Comparison of ENCODE assay signal across 8 mouse cellular contexts in the genomic region with DNA sequence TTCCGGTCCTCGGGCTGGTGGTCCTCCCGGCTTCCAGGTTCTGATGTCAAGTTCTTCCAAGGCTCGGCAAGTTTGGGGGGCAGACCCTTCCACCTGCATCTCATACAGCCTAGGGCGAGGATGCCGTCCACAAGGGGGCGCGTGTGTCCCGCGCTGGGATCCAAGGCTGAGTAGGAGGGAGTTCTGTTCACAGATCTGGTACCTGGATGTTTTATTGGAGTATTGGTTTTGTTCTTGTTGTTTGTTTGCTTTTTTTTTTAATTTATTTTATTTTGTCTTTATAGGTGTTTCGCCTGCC. TPM values are rescaled to one million over a fixed set of nuclear protein-coding genes. Genes with fewer than 3 reads are reported as not detected.
DNase-seq lines count a peak whose midpoint lies in the region; ATAC-seq and TF ChIP-seq lines count a peak whose summit lies in the region.

No protein-coding gene starts in this region.

- WGBS in bone marrow, adult 2 months, result 1% methylated on average over 11 of the region's 11 CpGs
- under 1% methylated on average over 11 of the region's 11 CpGs for WGBS in embryonic facial prominence, embryonic 15.5 days
- WGBS in heart, embryonic 11.5 days (ENCODE audit: insufficient replicate concordance), result under 1% methylated on average over 11 of the region's 11 CpGs
- under 1% methylated on average over 11 of the region's 11 CpGs for WGBS in kidney, embryonic 16.5 days
- under 1% methylated on average over 11 of the region's 11 CpGs for WGBS in liver, adult 2 months

- H3ac ChIP-seq in myocyte (ENCODE audit: control insufficient read depth, insufficient read length), result no peak overlapping the region

- no peak overlapping the region for H3K9ac ChIP-seq in embryonic facial prominence, embryonic 15.5 days
- H3K9ac ChIP-seq in heart, embryonic 11.5 days (ENCODE audit: low read depth, low read length), result no peak overlapping the region
- H3K9ac ChIP-seq in kidney, embryonic 16.5 days (replicated peaks; ENCODE audit: low read length), result no peak overlapping the region
- H3K9ac ChIP-seq in liver, adult 2 months (ENCODE audit: low read depth, low read length), result no peak overlapping the region

- no peaks in the 10 kb centered on the region for H3K9me3 ChIP-seq in embryonic facial prominence, embryonic 15.5 days (replicated peaks)
- no peaks in the 10 kb centered on the region for H3K9me3 ChIP-seq in heart, embryonic 11.5 days (replicated peaks; ENCODE audit: control insufficient read depth, low read length)
- H3K9me3 ChIP-seq in kidney, embryonic 16.5 days (ENCODE audit: low read length), result peaks cover 3% of the 10 kb centered on the region; the same call in 1 of the 2 replicates

- H3K4me3 ChIP-seq in bone marrow, adult 2 months (replicated peaks; ENCODE audit: control insufficient read depth, low read depth, low read length), result peak overlapping the region; percentile 1
- H3K4me3 ChIP-seq in embryonic facial prominence, embryonic 15.5 days (replicated peaks), result peak overlapping the region; percentile 21
- no peak overlapping the region for H3K4me3 ChIP-seq in heart, embryonic 11.5 days (ENCODE audit: low read depth, low read length)
- peak overlapping the region; percentile 33 for H3K4me3 ChIP-seq in kidney, embryonic 16.5 days (ENCODE audit: low read length)
- H3K4me3 ChIP-seq in liver, adult 2 months (ENCODE audit: insufficient read depth, low read depth, low read length), result peak overlapping the region; percentile 3; the same call in 1 of the 2 replicates
- no peak overlapping the region for H3K4me3 ChIP-seq in myocyte

- H3K79me2 ChIP-seq in liver, adult 2 months (ENCODE audit: control insufficient read depth, insufficient read depth, low read length), result no peaks in the 10 kb centered on the region
- H3K79me2 ChIP-seq in myocyte (ENCODE audit: control insufficient read depth, insufficient read depth), result no peaks in the 10 kb centered on the region

- ATAC-seq in embryonic facial prominence, embryonic 15.5 days (ENCODE audit: insufficient number of reproducible peaks, low FRiP score, low TSS enrichment, low read depth), result peak; percentile 72
- 0 out of 2 replicates have a peak, but pooled peaks have one; percentile 37 for ATAC-seq in heart, embryonic 11.5 days (replicated peaks; ENCODE audit: insufficient number of reproducible peaks, low FRiP score, low TSS enrichment)
- peak; percentile 86 for ATAC-seq in kidney, embryonic 16.5 days (ENCODE audit: low FRiP score, low TSS enrichment)

- H3K4me2 ChIP-seq in embryonic facial prominence, embryonic 15.5 days (replicated peaks), result peak overlapping the region; percentile 43
- peak overlapping the region; percentile 42 for H3K4me2 ChIP-seq in heart, embryonic 11.5 days
- H3K4me2 ChIP-seq in kidney, embryonic 16.5 days (replicated peaks; ENCODE audit: low read depth, low read length), result peak overlapping the region; percentile 56
- H3K4me2 ChIP-seq in myocyte (ENCODE audit: low read depth), result peak overlapping the region; percentile 42

- H3K27me3 ChIP-seq in embryonic facial prominence, embryonic 15.5 days, result peaks cover 5% of the 10 kb centered on the region; the same call in 1 of the 2 replicates
- no peaks in the 10 kb centered on the region for H3K27me3 ChIP-seq in heart, embryonic 11.5 days (ENCODE audit: control insufficient read depth, insufficient read depth, low read length)
- no peaks in the 10 kb centered on the region; the same call in 1 of the 2 replicates for H3K27me3 ChIP-seq in kidney, embryonic 16.5 days (ENCODE audit: insufficient read depth, low read length)
- H3K27me3 ChIP-seq in liver, adult 2 months (ENCODE audit: control insufficient read depth, insufficient read depth, low read length), result peaks cover 3% of the 10 kb centered on the region; the same call in 1 of the 2 replicates
- H3K27me3 ChIP-seq in myocyte (ENCODE audit: control insufficient read depth, insufficient read depth, insufficient read length), result no peaks in the 10 kb centered on the region

- H3K36me3 ChIP-seq in embryonic facial prominence, embryonic 15.5 days, result no peaks in the 10 kb centered on the region
- no peaks in the 10 kb centered on the region for H3K36me3 ChIP-seq in heart, embryonic 11.5 days (ENCODE audit: control insufficient read depth, insufficient read depth, low read length)
- H3K36me3 ChIP-seq in kidney, embryonic 16.5 days (ENCODE audit: insufficient read depth, low read length), result no peaks in the 10 kb centered on the region
- no peaks in the 10 kb centered on the region for H3K36me3 ChIP-seq in liver, adult 2 months (ENCODE audit: control insufficient read depth, insufficient read depth, low read length)
- H3K36me3 ChIP-seq in myocyte (ENCODE audit: control insufficient read depth, insufficient read depth), result no peaks in the 10 kb centered on the region

- DNase-seq in A20 (ENCODE audit: low read depth, low spot score), result peak; percentile 88
- DNase-seq in liver, adult 2 months (ENCODE audit: extremely low read depth, low read depth, low spot score), result peak; percentile 26
- DNase-seq in spleen, postnatal 4 days (ENCODE audit: low spot score in 2 of 2), result peak; percentile 80 to 93

- H3K27ac ChIP-seq in bone marrow, adult 2 months (ENCODE audit: control insufficient read depth, insufficient read depth, low read depth, low read length, poor library complexity), result no peak overlapping the region
- no peak overlapping the region for H3K27ac ChIP-seq in embryonic facial prominence, embryonic 15.5 days (replicated peaks)
- no peak overlapping the region for H3K27ac ChIP-seq in heart, embryonic 11.5 days (ENCODE audit: low read depth, low read length)
- H3K27ac ChIP-seq in kidney, embryonic 16.5 days (ENCODE audit: low read length), result no peak overlapping the region
- H3K27ac ChIP-seq in liver, adult 2 months (replicated peaks; ENCODE audit: insufficient read depth, low read depth, low read length), result no peak overlapping the region

- H3K4me1 ChIP-seq in bone marrow, adult 2 months (ENCODE audit: control insufficient read depth, insufficient read depth, low read length), result no peaks in the 10 kb centered on the region; the same call in 1 of the 2 replicates
- peaks cover 10% of the 10 kb centered on the region for H3K4me1 ChIP-seq in embryonic facial prominence, embryonic 15.5 days
- H3K4me1 ChIP-seq in heart, embryonic 11.5 days (ENCODE audit: control insufficient read depth, insufficient read depth, low read length), result no peaks in the 10 kb centered on the region
- 0 out of 2 replicates have a peak, but pooled peaks cover 4% of the 10 kb centered on the region for H3K4me1 ChIP-seq in kidney, embryonic 16.5 days (ENCODE audit: insufficient read depth, low read length)
- H3K4me1 ChIP-seq in liver, adult 2 months (ENCODE audit: control insufficient read depth, insufficient read depth, low read length), result no peaks in the 10 kb centered on the region

- peak; percentile 91 for TF ChIP-seq CTCF in bone marrow, adult 2 months (IDR thresholded peaks at IDR 0.05; ENCODE audit: control insufficient read depth, insufficient read depth, low read length)
- peak; percentile 96 for TF ChIP-seq CTCF in liver, adult 2 months (IDR thresholded peaks at IDR 0.05; ENCODE audit: low read depth, low read length)

- TF ChIP-seq POLR2A in bone marrow, adult 2 months (IDR thresholded peaks at IDR 0.05; ENCODE audit: borderline replicate concordance, control insufficient read depth, low read depth, low read length), result no peak
- TF ChIP-seq POLR2A in liver, adult 2 months (IDR thresholded peaks at IDR 0.05; ENCODE audit: extremely low read depth, insufficient read depth, low read length), result no peak
- TF ChIP-seq POLR2A in myocyte (IDR thresholded peaks at IDR 0.05; ENCODE audit: insufficient read length, low read depth), result no peak

RNA-seq across cellular contexts. Expression of a gene that starts 8.6 kb away (rescaled TPM):
- 0.75 and 1.6 TPM in 2 replicates for polyA plus RNA-seq in bone marrow, adult 2 months (2011; ENCODE audit: insufficient read depth, insufficient read length, low replicate concordance, missing spikeins)
- 5.8 and 6.0 TPM in 2 replicates for polyA plus RNA-seq in embryonic facial prominence, embryonic 15.5 days (2015; fragmentation: Nextera tagmentation; extraction: Ambion mirVana)
- polyA plus RNA-seq in heart, embryonic 11.5 days (2014; fragmentation: Nextera tagmentation; extraction: Ambion mirVana), result 5.5 and 6.7 TPM in 2 replicates
- 9.9 and 11.7 TPM in 2 replicates for polyA plus RNA-seq in kidney, embryonic 16.5 days (2015; fragmentation: Nextera tagmentation; extraction: Ambion mirVana)
- 0.18 and 0.54 TPM in 2 replicates for total RNA-seq in liver, adult 2 months (2014; rRNA removed)
- polyA plus RNA-seq in liver, adult 2 months (2012; rRNA removed), result 0.09 and 0.15 TPM in 2 replicates
- 7.0 TPM for polyA plus RNA-seq in myocyte (2012; fragmentation: generic; extraction: Trizol)

RNA-seq across cellular contexts. Expression of a gene that starts 9.0 kb away (rescaled TPM):
- polyA plus RNA-seq in bone marrow, adult 2 months (2011; ENCODE audit: insufficient read depth, insufficient read length, low replicate concordance, missing spikeins), result 0.90 TPM in 1 of 2 replicates, not detected in the other
- 6.7 and 9.7 TPM in 2 replicates for polyA plus RNA-seq in embryonic facial prominence, embryonic 15.5 days (2015; fragmentation: Nextera tagmentation; extraction: Ambion mirVana)
- polyA plus RNA-seq in heart, embryonic 11.5 days (2014; fragmentation: Nextera tagmentation; extraction: Ambion mirVana), result 12.2 and 15.6 TPM in 2 replicates
- polyA plus RNA-seq in kidney, embryonic 16.5 days (2015; fragmentation: Nextera tagmentation; extraction: Ambion mirVana), result 25.2 and 31.8 TPM in 2 replicates
- 0.18 and 0.27 TPM in 2 replicates for total RNA-seq in liver, adult 2 months (2014; rRNA removed)
- polyA plus RNA-seq in liver, adult 2 months (2012; rRNA removed), result 0.16 and 0.24 TPM in 2 replicates
- 0.14 TPM for polyA plus RNA-seq in myocyte (2012; fragmentation: generic; extraction: Trizol)

RNA-seq across cellular contexts. Expression of a gene that starts 18.3 kb away (rescaled TPM):
- polyA plus RNA-seq in bone marrow, adult 2 months (2011; ENCODE audit: insufficient read depth, insufficient read length, low replicate concordance, missing spikeins), result 49.6 and 96.5 TPM in 2 replicates
- polyA plus RNA-seq in embryonic facial prominence, embryonic 15.5 days (2015; fragmentation: Nextera tagmentation; extraction: Ambion mirVana), result 2.6 and 4.9 TPM in 2 replicates
- 0.49 and 0.58 TPM in 2 replicates for polyA plus RNA-seq in heart, embryonic 11.5 days (2014; fragmentation: Nextera tagmentation; extraction: Ambion mirVana)
- polyA plus RNA-seq in kidney, embryonic 16.5 days (2015; fragmentation: Nextera tagmentation; extraction: Ambion mirVana), result 5.6 and 6.8 TPM in 2 replicates
- 0.54 and 0.92 TPM in 2 replicates for total RNA-seq in liver, adult 2 months (2014; rRNA removed)
- 1.2 and 1.6 TPM in 2 replicates for polyA plus RNA-seq in liver, adult 2 months (2012; rRNA removed)
- polyA plus RNA-seq in myocyte (2012; fragmentation: generic; extraction: Trizol), result 0.04 TPM

RNA-seq across cellular contexts. Expression of a gene that starts 36.9 kb away (rescaled TPM):
- 2.8 and 8.1 TPM in 2 replicates for polyA plus RNA-seq in bone marrow, adult 2 months (2011; ENCODE audit: insufficient read depth, insufficient read length, low replicate concordance, missing spikeins)
- 6.7 and 8.2 TPM in 2 replicates for polyA plus RNA-seq in embryonic facial prominence, embryonic 15.5 days (2015; fragmentation: Nextera tagmentation; extraction: Ambion mirVana)
- polyA plus RNA-seq in heart, embryonic 11.5 days (2014; fragmentation: Nextera tagmentation; extraction: Ambion mirVana), result 11.6 and 13.3 TPM in 2 replicates
- 11.2 and 14.0 TPM in 2 replicates for polyA plus RNA-seq in kidney, embryonic 16.5 days (2015; fragmentation: Nextera tagmentation; extraction: Ambion mirVana)
- total RNA-seq in liver, adult 2 months (2014; rRNA removed), result 54.9 and 94.6 TPM in 2 replicates
- 212 and 255 TPM in 2 replicates for polyA plus RNA-seq in liver, adult 2 months (2012; rRNA removed)
- 2.2 TPM for polyA plus RNA-seq in myocyte (2012; fragmentation: generic; extraction: Trizol)

RNA-seq across cellular contexts. Expression of a gene that starts 37.7 kb away (rescaled TPM):
- polyA plus RNA-seq in bone marrow, adult 2 months (2011; ENCODE audit: insufficient read depth, insufficient read length, low replicate concordance, missing spikeins), result 2.4 TPM in 1 of 2 replicates, not detected in the other
- 13.0 and 14.6 TPM in 2 replicates for polyA plus RNA-seq in embryonic facial prominence, embryonic 15.5 days (2015; fragmentation: Nextera tagmentation; extraction: Ambion mirVana)
- 0.31 and 0.72 TPM in 2 replicates for polyA plus RNA-seq in heart, embryonic 11.5 days (2014; fragmentation: Nextera tagmentation; extraction: Ambion mirVana)
- 61.8 and 69.1 TPM in 2 replicates for polyA plus RNA-seq in kidney, embryonic 16.5 days (2015; fragmentation: Nextera tagmentation; extraction: Ambion mirVana)
- total RNA-seq in liver, adult 2 months (2014; rRNA removed), result 21.9 and 27.7 TPM in 2 replicates
- polyA plus RNA-seq in liver, adult 2 months (2012; rRNA removed), result 45.6 and 57.7 TPM in 2 replicates
- not detected for polyA plus RNA-seq in myocyte (2012; fragmentation: generic; extraction: Trizol)

Comparison
In these comparisons a context has a peak if more than half of its experiments do, and no peak if none do; other contexts are left out.
1. DNase-seq: peak in every context shown above with its lines; median percentile 88 in A20; 86 in spleen, postnatal 4 days; 26 in liver, adult 2 months.
2. H3K4me3 ChIP-seq: peak in bone marrow, adult 2 months (single experiment), embryonic facial prominence, embryonic 15.5 days (single experiment), kidney, embryonic 16.5 days (single experiment) and liver, adult 2 months (single experiment); none in heart, embryonic 11.5 days (single experiment) and myocyte (single experiment).
3. Peak in every context shown above with its lines, with median percentiles within 50 percentile points of each other: ATAC-seq and H3K4me2 ChIP-seq.